8 mouse cellular contexts compared by ENCODE assay signal in genomic region chr12:71137686-71138085, GRCm38 (mm10). TPM values are rescaled to one million over a fixed set of nuclear protein-coding genes. Genes with fewer than 3 reads are reported as not detected.
DNase-seq lines count a peak whose midpoint lies in the region; ATAC-seq and TF ChIP-seq lines count a peak whose summit lies in the region.

No protein-coding gene starts in this region.

- no peaks in the 10 kb centered on the region for H3K9me3 ChIP-seq in forebrain, embryonic 11.5 days (ENCODE audit: control insufficient read depth, low read length)
- H3K9me3 ChIP-seq in liver, embryonic 14.5 days (ENCODE audit: control insufficient read depth, low read length): no peaks in the 10 kb centered on the region

- intact Hi-C loops in gastrocnemius, adult 2 months (cut with DNase I): loop anchor here (2.0 to 5.0 kb wide), 2 partner anchors 120 to 169 kb away; partner anchors contain the start of gene Arid4a
- intact Hi-C loops in gastrocnemius, postnatal 14 days (cut with DNase I; ENCODE audit: low total_unique reads): no loop called here

- H3K9ac ChIP-seq in forebrain, embryonic 11.5 days (ENCODE audit: low read length): peak overlapping the region; percentile 66
- peak overlapping the region; percentile 90 for H3K9ac ChIP-seq in liver, embryonic 14.5 days (replicated peaks)

- H3K4me3 ChIP-seq in gastrocnemius, adult 2 months: peak overlapping the region; percentile 92
- peak overlapping the region; percentile 86 for H3K4me3 ChIP-seq in forebrain, embryonic 11.5 days (ENCODE audit: low read depth, low read length)
- H3K4me3 ChIP-seq in liver, embryonic 14.5 days (ENCODE audit: insufficient read depth in 1 of 2, low read depth in 2 of 2, low read length in 2 of 2): peak overlapping the region; percentile 97 to 99

- no peaks in the 10 kb centered on the region for H3K27me3 ChIP-seq in forebrain, embryonic 11.5 days (ENCODE audit: control insufficient read depth, insufficient read depth, low read length)
- H3K27me3 ChIP-seq in liver, embryonic 14.5 days (ENCODE audit: control insufficient read depth, insufficient read depth, low read length): no peaks in the 10 kb centered on the region

- H3K4me1 ChIP-seq in forebrain, embryonic 11.5 days (replicated peaks; ENCODE audit: control insufficient read depth, insufficient read depth, low read length): peaks cover 2% of the 10 kb centered on the region; the same call in 1 of the 2 replicates
- H3K4me1 ChIP-seq in liver, embryonic 14.5 days (replicated peaks; ENCODE audit: control insufficient read depth in 2 of 2, insufficient read depth in 2 of 2, low read length in 1 of 2): peaks cover 5 to 9% of the 10 kb centered on the region in 2 experiments; a peak in 2 of 4 replicates

- WGBS in forebrain, embryonic 11.5 days: 13% methylated on average over 11 of the region's 11 CpGs
- 4% methylated on average over 11 of the region's 11 CpGs for WGBS in liver, embryonic 14.5 days (ENCODE audit: insufficient replicate concordance)

- H3K36me3 ChIP-seq in forebrain, embryonic 11.5 days (ENCODE audit: control insufficient read depth, insufficient read depth, low read length): peaks cover 5% of the 10 kb centered on the region; the same call in 1 of the 2 replicates
- peaks cover 14% of the 10 kb centered on the region for H3K36me3 ChIP-seq in liver, embryonic 14.5 days (replicated peaks; ENCODE audit: control insufficient read depth, insufficient read depth, low read depth)

- peak overlapping the region; percentile 83 for H3K4me2 ChIP-seq in forebrain, embryonic 11.5 days (ENCODE audit: low read depth, low read length, severe bottlenecking)
- H3K4me2 ChIP-seq in liver, embryonic 14.5 days (ENCODE audit: low read depth): peak overlapping the region; percentile 82

- ATAC-seq in forebrain, embryonic 11.5 days (replicated peaks; ENCODE audit: low FRiP score): no peak
- no peak for ATAC-seq in liver, embryonic 14.5 days (ENCODE audit: insufficient read depth)

- peak overlapping the region; percentile 98 for H3K27ac ChIP-seq in gastrocnemius, adult 2 months
- no peak overlapping the region for H3K27ac ChIP-seq in forebrain, embryonic 11.5 days (ENCODE audit: low read depth, low read length)
- peak overlapping the region; percentile 24 for H3K27ac ChIP-seq in liver, embryonic 14.5 days

- DNase-seq in gastrocnemius, adult 2 months: no peak
- DNase-seq in gastrocnemius, postnatal 14 days: no peak
- peak; percentile 39 for DNase-seq in 416B (ENCODE audit: low read depth)
- DNase-seq in forebrain, embryonic 11.5 days (ENCODE audit: low spot score): no peak
- no peak for DNase-seq in liver, embryonic 14.5 days (ENCODE audit: low read depth in 3 of 3, low spot score in 3 of 3)
- DNase-seq in adrenal gland, postnatal 4 days (ENCODE audit: low spot score in 2 of 2): no peak
- no peak for DNase-seq in cerebellum, adult 8-10 months
- DNase-seq in adrenal gland, adult 8-10 months: no peak

- no peak for TF ChIP-seq EP300 in liver, embryonic 14.5 days (IDR thresholded peaks at IDR 0.05; ENCODE audit: low read depth)

- TF ChIP-seq CTCF in gastrocnemius, adult 2 months (IDR thresholded peaks at IDR 0.05): no peak
- TF ChIP-seq CTCF in liver, embryonic 14.5 days (IDR thresholded peaks at IDR 0.05; ENCODE audit: low read depth): no peak

RNA-seq across cellular contexts. Expression of gene 2700049A03Rik, which starts 1.0 kb away (rescaled TPM):
- total RNA-seq in gastrocnemius, adult 2 months (2021): 1 to 10 TPM; 3.3 to 4.8 TPM
- total RNA-seq in gastrocnemius, postnatal 14 days (2021): 1 to 10 TPM; 2.6 to 2.8 TPM
- polyA plus RNA-seq in forebrain, embryonic 11.5 days (2014; fragmentation: Nextera tagmentation; extraction: Ambion mirVana): 19.0 and 21.3 TPM in 2 replicates
- 2.0 and 2.7 TPM in 2 replicates for polyA plus RNA-seq in liver, embryonic 14.5 days (2012; rRNA removed)
- polyA plus RNA-seq in liver, embryonic 14.5 days (2014; fragmentation: Nextera tagmentation; extraction: Ambion mirVana): 4.1 and 4.2 TPM in 2 replicates
- 10 to 100 TPM; 13.3 to 15.1 TPM for total RNA-seq in adrenal gland, postnatal 4 days (2021)
- 10 to 100 TPM; 11.9 to 18.6 (median 13.6) TPM for total RNA-seq in adrenal gland, adult 8-10 months (2022)

RNA-seq across cellular contexts. Expression of gene Timm9, which starts 1.2 kb away (rescaled TPM):
- 10 to 100 TPM; 26.5 to 32.6 TPM for total RNA-seq in gastrocnemius, adult 2 months (2021)
- 10 to 100 TPM; 22.4 to 30.0 TPM for total RNA-seq in gastrocnemius, postnatal 14 days (2021)
- polyA plus RNA-seq in forebrain, embryonic 11.5 days (2014; fragmentation: Nextera tagmentation; extraction: Ambion mirVana): 73.9 and 77.0 TPM in 2 replicates
- polyA plus RNA-seq in liver, embryonic 14.5 days (2012; rRNA removed): 13.0 and 23.7 TPM in 2 replicates
- 40.2 and 43.4 TPM in 2 replicates for polyA plus RNA-seq in liver, embryonic 14.5 days (2014; fragmentation: Nextera tagmentation; extraction: Ambion mirVana)
- total RNA-seq in adrenal gland, postnatal 4 days (2021): 10 to 100 TPM; 53.4 to 55.1 TPM
- 10 to 100 TPM; 49.0 to 68.2 (median 57.4) TPM for total RNA-seq in adrenal gland, adult 8-10 months (2022)

RNA-seq across cellular contexts. Expression of gene Tomm20l, which starts 26.5 kb away (rescaled TPM):
- total RNA-seq in gastrocnemius, adult 2 months (2021): not detected
- total RNA-seq in gastrocnemius, postnatal 14 days (2021): not detected
- not detected in 2 replicates for polyA plus RNA-seq in forebrain, embryonic 11.5 days (2014; fragmentation: Nextera tagmentation; extraction: Ambion mirVana)
- polyA plus RNA-seq in liver, embryonic 14.5 days (2012; rRNA removed): not detected in 2 replicates
- polyA plus RNA-seq in liver, embryonic 14.5 days (2014; fragmentation: Nextera tagmentation; extraction: Ambion mirVana): not detected in 2 replicates
- total RNA-seq in adrenal gland, postnatal 4 days (2021): 1 to 10 TPM; 5.3 to 7.3 TPM
- 10 to 100 TPM in 2 of 4 experiments, 1 to 10 TPM in 2; 9.0 to 14.9 (median 11.7) TPM for total RNA-seq in adrenal gland, adult 8-10 months (2022)

Comparison
In these comparisons a context has a peak if more than half of its experiments do, and no peak if none do; other contexts are left out.
1. RNA of gene Tomm20l, which starts 26.5 kb away (total RNA-seq): 9.0 to 14.9 TPM in adrenal gland, adult 8-10 months and 5.3 to 7.3 TPM in adrenal gland, postnatal 4 days; not detected in gastrocnemius, adult 2 months and not detected in gastrocnemius, postnatal 14 days; every median in the first group is over 4 times any median in the second.
2. Peak in every context shown above with its lines, with median percentiles within 50 percentile points of each other: H3K4me3 ChIP-seq.